Mouse (Mus musculus): ENCODE measurements around the gene Epp13.

DNA sequence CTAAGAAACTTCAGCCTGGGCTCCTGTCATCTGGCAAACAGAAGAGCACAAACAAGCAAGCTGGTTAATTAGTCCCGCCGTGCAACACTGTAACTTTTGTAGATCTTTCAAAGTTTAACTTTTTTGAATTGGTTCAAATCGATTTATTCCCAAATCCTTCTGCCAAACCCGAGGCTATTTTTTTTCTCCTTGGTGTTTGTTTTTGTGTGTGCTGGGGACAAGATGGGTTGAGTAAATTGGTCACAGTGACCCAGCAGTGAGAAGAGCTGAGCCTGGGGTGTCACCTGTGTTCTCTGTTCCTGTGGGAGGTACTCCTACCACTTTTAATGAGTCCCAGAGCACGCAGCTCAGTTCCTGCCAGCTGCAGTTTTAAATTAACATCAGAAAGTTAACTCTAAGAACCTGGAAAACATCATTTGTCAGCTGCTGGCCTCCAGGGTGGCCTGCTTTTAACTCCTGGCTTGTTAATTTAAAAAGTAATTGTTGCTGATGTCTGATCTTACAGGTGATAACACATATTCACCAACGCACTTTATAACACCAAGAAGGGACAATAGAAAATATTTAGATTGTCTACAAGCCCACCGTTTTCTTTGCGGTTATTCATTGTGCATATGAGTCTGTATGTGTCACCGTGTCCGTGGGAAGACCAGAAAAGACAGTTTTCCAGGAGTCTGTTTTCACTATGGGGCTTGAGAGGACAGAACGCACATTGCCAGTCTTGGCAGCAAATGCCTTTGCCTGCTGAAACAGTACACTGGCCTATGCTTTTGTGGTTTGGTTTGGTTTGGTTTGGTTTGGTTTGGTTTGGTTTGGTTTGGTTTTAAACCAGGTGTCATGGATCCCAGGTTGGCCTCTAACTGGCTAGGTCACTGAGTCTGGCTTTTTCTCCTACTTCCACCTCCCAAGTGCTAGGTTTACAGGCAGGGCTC lies 7.9 kb upstream of the Epp13 start:
- no peak for TF ChIP-seq POLR2A (IDR thresholded peaks at IDR 0.05; ENCODE audit: borderline replicate concordance, insufficient read depth, low read length)
- no peak for TF ChIP-seq CTCF (IDR thresholded peaks at IDR 0.05; ENCODE audit: borderline replicate concordance, insufficient read depth, low read depth, low read length)
